ENCODE assay signal across 9 mouse cellular contexts in the genomic region with DNA sequence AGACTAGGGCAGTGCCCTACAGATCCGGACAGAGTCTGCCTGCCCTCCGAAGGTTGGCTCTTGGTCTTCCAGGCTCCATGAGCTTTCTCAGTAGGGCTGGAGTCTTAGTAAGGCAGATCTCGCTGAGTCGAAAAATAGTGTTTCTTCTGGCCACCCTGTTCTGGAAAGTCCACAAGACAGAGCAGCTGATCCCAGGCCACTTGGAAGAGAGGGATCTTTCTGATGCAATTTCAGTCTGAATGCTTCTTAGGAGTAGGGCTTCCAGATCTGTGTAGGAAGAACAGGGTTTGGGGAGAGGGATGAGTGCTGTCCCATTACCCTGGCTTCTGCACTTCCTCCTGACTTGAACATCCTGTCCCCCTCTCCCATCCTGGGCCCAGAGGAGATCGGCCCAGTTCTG. TPM values are rescaled to one million over a fixed set of nuclear protein-coding genes. Genes with fewer than 3 reads are reported as not detected.
DNase-seq lines count a peak whose midpoint lies in the region; ATAC-seq and TF ChIP-seq lines count a peak whose summit lies in the region.
"Had no signal": no experiment of that assay in that cellular context is flagged by ENCODE, and none has a peak within 500 bp of the region (broad histone marks: within the 10 kb centered on the region; RNA-seq: fewer than 3 reads in every experiment).

Pdzd7 (minus strand) TSS at position 67 of the 400 bp plus-strand sequence.

- H3K4me1 ChIP-seq in cerebellum, adult 2 months (ENCODE audit: control insufficient read depth, insufficient read depth, low read length) = peaks cover 13% of the 10 kb centered on the region
- H3K4me1 ChIP-seq in neural tube, embryonic 11.5 days (ENCODE audit: control insufficient read depth, insufficient read depth, low read length) = peaks cover 5% of the 10 kb centered on the region
- peaks cover 20% of the 10 kb centered on the region for H3K4me1 ChIP-seq in liver, embryonic 11.5 days (replicated peaks; ENCODE audit: control insufficient read depth, insufficient read depth, low read length)
- 0 out of 2 replicates have a peak, but pooled peaks cover 3% of the 10 kb centered on the region for H3K4me1 ChIP-seq in stomach, postnatal 0 days (replicated peaks; ENCODE audit: control insufficient read depth, insufficient read depth)

- H3K27me3 ChIP-seq in cerebellum, adult 2 months (ENCODE audit: control insufficient read depth, insufficient read depth, low read length) = no peaks in the 10 kb centered on the region
- peaks cover 20% of the 10 kb centered on the region for H3K27me3 ChIP-seq in neural tube, embryonic 11.5 days (ENCODE audit: control insufficient read depth, insufficient read depth, low read length)
- H3K27me3 ChIP-seq in liver, embryonic 11.5 days (replicated peaks; ENCODE audit: control insufficient read depth, insufficient read depth, low read length) = peaks cover 54% of the 10 kb centered on the region
- no peaks in the 10 kb centered on the region for H3K27me3 ChIP-seq in stomach, postnatal 0 days (ENCODE audit: control insufficient read depth, insufficient read depth, low read length)

- no peak for TF ChIP-seq EP300 in stomach, postnatal 0 days (optimal IDR thresholded peaks at IDR 0.05)

- no peaks in the 10 kb centered on the region for H3K36me3 ChIP-seq in neural tube, embryonic 11.5 days (ENCODE audit: control insufficient read depth, insufficient read depth, low read length)
- no peaks in the 10 kb centered on the region for H3K36me3 ChIP-seq in liver, embryonic 11.5 days (ENCODE audit: control insufficient read depth, insufficient read depth, low read length)
- H3K36me3 ChIP-seq in stomach, postnatal 0 days (ENCODE audit: control insufficient read depth, insufficient read depth, low read length) = 0 out of 2 replicates have a peak, but pooled peaks cover 2% of the 10 kb centered on the region

- TF ChIP-seq CTCF in cerebellum, adult 2 months (IDR thresholded peaks at IDR 0.05; ENCODE audit: borderline replicate concordance, insufficient read depth, low read depth, low read length) = no peak
- TF ChIP-seq CTCF in stomach, postnatal 0 days (IDR thresholded peaks at IDR 0.05; ENCODE audit: low read depth) = no peak

- peak within 1 kb of the TSS; percentile 73 for H3K4me2 ChIP-seq in neural tube, embryonic 11.5 days (ENCODE audit: low read depth)
- peak within 1 kb of the TSS; percentile 93 for H3K4me2 ChIP-seq in liver, embryonic 11.5 days
- H3K4me2 ChIP-seq in stomach, postnatal 0 days (replicated peaks; ENCODE audit: low read depth) = peak within 1 kb of the TSS; percentile 77

- 86% methylated on average over 5 of the region's 5 CpGs for WGBS in cerebellum, adult 2 months
- 80% methylated on average over 5 of the region's 5 CpGs for WGBS in neural tube, embryonic 11.5 days
- 67% methylated on average over 5 of the region's 5 CpGs for WGBS in liver, embryonic 11.5 days
- WGBS in stomach, postnatal 0 days = 74% methylated on average over 5 of the region's 5 CpGs

- DNase-seq in cerebellum, adult 2 months = no peak
- no peak for DNase-seq in cerebellum, adult 11-12 months
- DNase-seq in neural tube, embryonic 11.5 days (ENCODE audit: low spot score) = no peak
- DNase-seq in neural tube, embryonic 10.5 days (ENCODE audit: extremely low spot score, low spot score) = no peak
- DNase-seq in liver, embryonic 11.5 days (ENCODE audit: low spot score) = no peak
- DNase-seq in stomach, postnatal 0 days (ENCODE audit: low spot score) = no peak
- no peak for DNase-seq in left cerebral cortex, adult 9 months (ENCODE audit: low spot score in 2 of 2)
- DNase-seq in right cerebral cortex, postnatal 10 days (ENCODE audit: low spot score in 2 of 2) = no peak
- DNase-seq: kidney, postnatal 14 days had no signal

- H3K27ac ChIP-seq in cerebellum, adult 2 months (ENCODE audit: insufficient read depth, low read length) = peak within 1 kb of the TSS; percentile 87; the same call in 1 of the 2 replicates
- no peak within 1 kb of the TSS for H3K27ac ChIP-seq in neural tube, embryonic 11.5 days (ENCODE audit: low read depth, low read length)
- H3K27ac ChIP-seq in liver, embryonic 11.5 days (ENCODE audit: low read depth, low read length) = no peak within 1 kb of the TSS
- peak within 1 kb of the TSS; percentile 98 for H3K27ac ChIP-seq in stomach, postnatal 0 days (replicated peaks)

- H3K9ac ChIP-seq in neural tube, embryonic 11.5 days (ENCODE audit: low read length) = no peak within 1 kb of the TSS
- no peak within 1 kb of the TSS for H3K9ac ChIP-seq in liver, embryonic 11.5 days (ENCODE audit: low read depth, low read length)
- peak within 1 kb of the TSS; percentile 28; the same call in 1 of the 2 replicates for H3K9ac ChIP-seq in stomach, postnatal 0 days (ENCODE audit: low read length)

- H3K4me3 ChIP-seq in cerebellum, adult 2 months (replicated peaks; ENCODE audit: insufficient read depth, low read depth, low read length) = peak within 1 kb of the TSS; percentile 94
- peak within 1 kb of the TSS; percentile 41 for H3K4me3 ChIP-seq in neural tube, embryonic 11.5 days (ENCODE audit: low read depth, low read length)
- H3K4me3 ChIP-seq in liver, embryonic 11.5 days (ENCODE audit: low read depth, low read length) = peak within 1 kb of the TSS; percentile 56
- H3K4me3 ChIP-seq in stomach, postnatal 0 days (ENCODE audit: low read depth, low read length) = peak within 1 kb of the TSS; percentile 51

- H3K9me3 ChIP-seq in neural tube, embryonic 11.5 days (ENCODE audit: control insufficient read depth, low read length) = no peaks in the 10 kb centered on the region
- no peaks in the 10 kb centered on the region for H3K9me3 ChIP-seq in liver, embryonic 11.5 days (ENCODE audit: control insufficient read depth, low read length)
- no peaks in the 10 kb centered on the region for H3K9me3 ChIP-seq in stomach, postnatal 0 days (ENCODE audit: control insufficient read depth, low read length)

- ATAC-seq in neural tube, embryonic 11.5 days (ENCODE audit: insufficient read depth, low FRiP score, low TSS enrichment) = no peak
- no peak for ATAC-seq in liver, embryonic 11.5 days (replicated peaks; ENCODE audit: low FRiP score)
- ATAC-seq in stomach, postnatal 0 days (ENCODE audit: low FRiP score, low TSS enrichment) = no peak

- no peak for TF ChIP-seq POLR2A in cerebellum, adult 2 months (IDR thresholded peaks at IDR 0.05; ENCODE audit: borderline replicate concordance, insufficient read depth, low read length)

RNA-seq across cellular contexts. Expression of gene Pdzd7, which starts in this region (rescaled TPM):
- 7.6 and 9.1 TPM in 2 replicates for polyA plus RNA-seq in cerebellum, adult 2 months (2012; rRNA removed)
- polyA plus RNA-seq in neural tube, embryonic 11.5 days (2014; fragmentation: Nextera tagmentation; extraction: Ambion mirVana) = 0.57 and 0.81 TPM in 2 replicates
- 0.09 TPM in 1 of 2 replicates, not detected in the other for polyA plus RNA-seq in liver, embryonic 11.5 days (2014; fragmentation: Nextera tagmentation; extraction: Ambion mirVana)
- 0.33 TPM in 2 replicates for polyA plus RNA-seq in stomach, postnatal 0 days (2015; fragmentation: Nextera tagmentation; extraction: Ambion mirVana)

Comparison
In these comparisons a context has a peak if more than half of its experiments do, and no peak if none do; other contexts are left out.
1. H3K27ac ChIP-seq: peak in cerebellum, adult 2 months (single experiment) and stomach, postnatal 0 days (single experiment); none in neural tube, embryonic 11.5 days (single experiment) and liver, embryonic 11.5 days (single experiment).
2. H3K4me3 ChIP-seq: peak in every context shown above with its lines; median percentile 94 in cerebellum, adult 2 months; 56 in liver, embryonic 11.5 days; 51 in stomach, postnatal 0 days; 41 in neural tube, embryonic 11.5 days.
3. Peak in every context shown above with its lines, with median percentiles within 50 percentile points of each other: H3K4me2 ChIP-seq.